Mouse (Mus musculus) CD4-positive, CD25-positive, alpha-beta regulatory T cell, adult 9 weeks (primary cell): ENCODE results near the gene Rdh16. TPM values are rescaled to one million over a fixed set of nuclear protein-coding genes. Genes with fewer than 3 reads are reported as not detected.

Experiments
- polyA plus RNA-seq: library from polyadenylated mRNA; unstranded; fragments of 100-300 nt; shearing (Covaris generic); gene quantifications from one replicate; pipeline ENCODE4 v1.2.1, GENCODE M21; 2017

The Rdh16 gene
- polyA plus RNA-seq: not detected

DNA sequence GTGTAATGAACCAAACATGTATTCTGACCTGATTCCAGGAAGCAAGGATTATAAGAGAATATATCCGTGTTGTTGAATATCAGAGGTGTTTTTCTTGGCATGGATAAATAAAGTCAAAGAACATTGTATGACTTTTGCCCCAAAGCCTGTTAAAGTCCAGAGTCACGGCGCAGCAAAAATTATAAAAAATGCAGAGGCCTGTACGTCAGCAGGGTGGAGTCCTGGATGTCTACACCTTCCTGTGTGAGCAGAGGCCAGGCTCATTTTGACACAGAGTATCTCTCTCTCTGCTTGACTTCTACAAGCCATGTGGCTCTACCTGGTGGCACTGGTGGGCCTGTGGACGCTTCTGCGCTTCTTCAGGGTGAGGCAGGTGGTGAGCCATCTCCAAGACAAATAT, at the start of gene Rdh16:
Rdh16 (plus strand) TSS at position 262 of the 400 bp plus-strand sequence.

GRCm38 (mm10) chr10:127751548-127751947, 49.4 kb upstream of the Rdh16 start, which contains the start of gene Gpr182:
Gene Gpr182, minus strand, starts transcription at chr10:127751732.

GRCm38 (mm10) chr10:127759181-127760110, 41.5 kb upstream of the Rdh16 start, which contains the start of the genes Rdh1 and Rdh16f1:
Gene Rdh1, plus strand, starts transcription at chr10:127759721.
Gene Rdh16f1, plus strand, starts transcription at chr10:127759787.

GRCm38 (mm10) chr10:127776011-127776410, 24.9 kb upstream of the Rdh16 start, which contains the start of gene Rdh9:
Gene Rdh9, plus strand, starts transcription at chr10:127776386.

GRCm38 (mm10) chr10:127849628-127850027, 48.7 kb downstream of the Rdh16 start, which contains the start of gene Rdh19:
Gene Rdh19, plus strand, starts transcription at chr10:127849928.

GRCm38 (mm10) chr10:127866232-127866631, 65.3 kb downstream of the Rdh16 start, which contains the start of gene Rdh16f2:
Gene Rdh16f2, plus strand, starts transcription at chr10:127866474.

GRCm38 (mm10) chr10:127888605-127889004, 87.7 kb downstream of the Rdh16 start, which contains the start of gene Rdh7:
Gene Rdh7, minus strand, starts transcription at chr10:127888817.

Other genes with a start within 250 kb of the Rdh16 start
- gene Lrp1, start 180.0 kb upstream of the Rdh16 start, polyA plus RNA-seq: 1.3 TPM
- 289 TPM for gene Stat6, start 158.2 kb upstream of the Rdh16 start, polyA plus RNA-seq
- 10.1 TPM for gene Nemp1, start 134.3 kb upstream of the Rdh16 start, polyA plus RNA-seq
- gene Nab2, start 132.6 kb upstream of the Rdh16 start, polyA plus RNA-seq: 66.6 TPM
- not detected for gene Myo1a, start 96.0 kb upstream of the Rdh16 start, polyA plus RNA-seq
- gene Tac2, start 76.7 kb upstream of the Rdh16 start, polyA plus RNA-seq: not detected
- gene Zbtb39, start 61.6 kb upstream of the Rdh16 start, polyA plus RNA-seq: 0.43 TPM
- gene Gpr182, start 49.4 kb upstream of the Rdh16 start, polyA plus RNA-seq: 0.11 TPM
- gene Rdh1, start 41.4 kb upstream of the Rdh16 start, polyA plus RNA-seq: 0.22 TPM
- not detected for gene Rdh16f1, start 41.4 kb upstream of the Rdh16 start, polyA plus RNA-seq
- gene Rdh9, start 24.8 kb upstream of the Rdh16 start, polyA plus RNA-seq: 0.46 TPM
- not detected for gene Rdh19, start 48.8 kb downstream of the Rdh16 start, polyA plus RNA-seq
- gene Rdh16f2, start 65.3 kb downstream of the Rdh16 start, polyA plus RNA-seq: not detected
- not detected for gene Rdh7, start 87.7 kb downstream of the Rdh16 start, polyA plus RNA-seq
- not detected for gene Sdr9c7, start 97.4 kb downstream of the Rdh16 start, polyA plus RNA-seq
- gene Hsd17b6, start 206.5 kb downstream of the Rdh16 start, polyA plus RNA-seq: not detected
- gene Prim1, start 214.0 kb downstream of the Rdh16 start, polyA plus RNA-seq: 19.3 TPM
- 671 TPM for gene Naca, start 234.4 kb downstream of the Rdh16 start, polyA plus RNA-seq